Mouse (Mus musculus) olfactory bulb, adult 2 months (tissue): ENCODE measurements around the gene Nolc1.

ENCODE experiments used
- CTCF ChIP-seq: fragments of 200-500 bp; IDR thresholded peaks from 2 replicates; pipeline ENCODE4 v1.5.1; 2012; ENCODE audit warnings: low read depth, mild to moderate bottlenecking, low read length, moderate library complexity; ENCODE audit not compliant: insufficient read depth
- POLR2A ChIP-seq: fragments of 200-500 bp; IDR thresholded peaks from 2 replicates; pipeline ENCODE4 v1.6.1; 2012; ENCODE audit warnings: mild to moderate bottlenecking, low read depth, low read length, moderate library complexity; ENCODE audit not compliant: insufficient read depth

DNA sequence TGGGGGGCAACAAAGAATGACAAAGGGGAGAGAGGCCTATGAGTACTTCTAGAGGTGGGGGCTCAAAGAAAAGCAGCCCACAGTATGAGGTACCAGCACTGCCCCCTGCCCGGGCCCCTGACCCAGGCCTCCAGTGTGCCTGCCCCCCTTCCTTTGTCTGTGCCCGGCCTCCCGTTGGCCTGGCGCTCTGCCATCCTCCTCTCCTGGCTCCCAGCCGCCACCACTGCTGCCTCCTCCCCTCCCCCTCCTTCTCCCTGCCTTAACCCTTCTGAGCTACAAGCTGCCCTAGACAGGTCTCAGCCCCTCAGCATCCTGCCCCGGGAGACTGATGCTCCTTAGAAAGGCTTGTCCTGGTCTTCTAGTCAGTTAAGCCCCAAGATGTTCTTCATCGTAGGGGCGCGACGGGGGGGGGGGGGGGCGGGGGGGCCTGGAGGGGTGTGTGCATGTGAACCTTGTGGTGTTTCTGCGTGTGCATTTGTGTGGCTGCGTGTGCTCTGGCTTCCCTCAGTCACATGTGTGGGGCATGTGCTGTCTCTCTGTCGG, 33.7 kb upstream of the Nolc1 start:
- no peak for TF ChIP-seq CTCF
- 0 out of 2 replicates have a peak, but pooled peaks have one; percentile 8 for TF ChIP-seq POLR2A
